Mouse (Mus musculus) ES-E14 (cell line): ENCODE results near the gene Map4. TPM values are rescaled to one million over a fixed set of nuclear protein-coding genes. Genes with fewer than 3 reads are reported as not detected.

Experiments
- DNase-seq: peaks from one replicate; pipeline ENCODE4 v3.0.0-alpha.2; 2013; ENCODE audit warnings: low read depth, low spot score
- H3K27ac ChIP-seq: 2 replicates; pipeline ENCODE4 v1.5.1; 2012; ENCODE audit warnings: low read depth, mild to moderate bottlenecking, low read length, moderate library complexity, mixed read lengths; ENCODE audit not compliant: poor library complexity, insufficient read depth, severe bottlenecking
- H3K36me3 ChIP-seq: 2 replicates; pipeline ENCODE4 v1.6.1; 2012; ENCODE audit warnings: mild to moderate bottlenecking, low read length, moderate library complexity, mixed read lengths; ENCODE audit not compliant: control insufficient read depth, poor library complexity, insufficient read depth, severe bottlenecking
- H3K4me1 ChIP-seq, 2 experiments: fragments of 150-350 bp in 1 of 2; sonication (generic) in 1 of 2; 2 replicates each; pipeline ENCODE4 v1.6.1; 2012; ENCODE audit warnings: low read length in 2 of 2, mild to moderate bottlenecking in 1 of 2, mixed read lengths in 1 of 2; ENCODE audit not compliant: control insufficient read depth in 2 of 2, insufficient read depth in 2 of 2, poor library complexity in 1 of 2
- H3K4me3 ChIP-seq, 2 experiments: fragments of 150-350 bp in 1 of 2; sonication (generic) in 1 of 2; 2 replicates each; pipeline ENCODE4 v1.5.1; 2012; ENCODE audit warnings: low read length in 2 of 2, low read depth in 1 of 2, mild to moderate bottlenecking in 1 of 2, mixed read lengths in 1 of 2; ENCODE audit not compliant: insufficient read depth in 1 of 2, poor library complexity in 1 of 2, severe bottlenecking in 1 of 2
- H3K9ac ChIP-seq: 2 replicates; pipeline ENCODE4 v1.6.1; 2012; ENCODE audit warnings: low read depth, mild to moderate bottlenecking, low read length, mixed read lengths; ENCODE audit not compliant: poor library complexity, insufficient read depth, severe bottlenecking
- H3K9me3 ChIP-seq: fragments of 150-350 bp; sonication (generic); 2 replicates; pipeline ENCODE4 v1.6.1; 2012; ENCODE audit warnings: low read depth, mild to moderate bottlenecking, low read length; ENCODE audit not compliant: control insufficient read depth, insufficient read depth
- CHD2 ChIP-seq: IDR thresholded peaks from 2 replicates; pipeline ENCODE4 v1.6.1; 2014; ENCODE audit warnings: mild to moderate bottlenecking, low read depth, low read length, inconsistent platforms
- HCFC1 ChIP-seq: IDR thresholded peaks from 2 replicates; pipeline ENCODE4 v1.6.1; 2012; ENCODE audit warnings: low read length, inconsistent platforms, borderline replicate concordance; ENCODE audit not compliant: insufficient read depth
- MAFK ChIP-seq: IDR thresholded peaks from 2 replicates; pipeline ENCODE4 v1.6.1; 2014; ENCODE audit warnings: mild to moderate bottlenecking, low read depth, low read length, inconsistent platforms; ENCODE audit not compliant: insufficient read depth
- ZC3H11A ChIP-seq: IDR thresholded peaks from 2 replicates; pipeline ENCODE4 v1.6.1; 2012; ENCODE audit warnings: low read depth, mild to moderate bottlenecking, inconsistent platforms, low read length, borderline replicate concordance
- ZNF384 ChIP-seq: IDR thresholded peaks from 2 replicates; pipeline ENCODE4 v1.6.1; 2012; ENCODE audit warnings: low read depth, low read length, inconsistent platforms
- in situ Hi-C, 2 experiments: fragments of 600-800 bp; cut with MboI; formaldehyde crosslinking; loops; one replicate each; pipeline ENCODE4 v1.15.1; 2025; ENCODE audit warnings: low sequenced_read_pairs in 2 of 2, inconsistent platforms in 1 of 2; ENCODE audit not compliant: unreplicated experiment in 2 of 2
- total RNA-seq: library from RNA; depleted of rRNA; stranded (reverse); fragments of 300-350 nt; gene quantifications from 2 replicates; pipeline ENCODE4 v1.2.3, GENCODE M21; 2012; rRNA removed

Gene Map4
- total RNA-seq = 56.7 and 61.4 TPM in 2 replicates

GRCm38 (mm10) chr9:109931257-109932171 is at the start of gene Map4:
TSS of gene Map4 (plus strand) at chr9:109931460.
- peak; percentile 94 for DNase-seq
- Histone ChIP-seq H3K36me3 (no peaks in the 10 kb centered on the region), H3K4me1 (peaks cover 0 to 2% of the 10 kb centered on the region in 2 experiments; a peak in 1 of 4 replicates), H3K9ac (peak within 1 kb of the TSS; percentile 99), H3K27ac (peak within 1 kb of the TSS; percentile 99), H3K4me3 (peak within 1 kb of the TSS; percentile 95 to 98), H3K9me3 (no peaks in the 10 kb centered on the region)
- TF ChIP-seq HCFC1 = no peak
- TF ChIP-seq ZC3H11A = no peak
- TF ChIP-seq CHD2 = no peak
- no peak for TF ChIP-seq ZNF384
- in situ Hi-C loops = no loop called here

DNA sequence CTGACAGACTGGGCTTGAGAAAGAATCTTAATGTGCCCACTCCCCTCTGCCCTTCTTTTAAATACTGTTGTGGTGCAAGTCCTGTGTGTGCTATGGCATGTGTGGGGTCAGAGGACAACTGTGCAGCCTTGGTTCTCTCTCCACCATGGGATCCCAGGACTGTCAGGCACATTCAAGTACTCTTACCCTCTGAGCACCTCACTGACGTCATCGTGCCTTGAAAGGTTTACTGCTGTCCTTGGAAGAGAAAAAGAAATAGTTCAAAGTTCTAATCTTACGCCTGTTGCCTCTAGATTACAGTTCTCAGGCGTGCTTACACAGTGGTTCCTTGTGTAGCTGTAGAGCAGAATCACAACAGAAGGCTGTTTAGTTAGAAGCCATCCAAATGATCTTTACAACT is 45.0 kb upstream of the Map4 start:
- Histone ChIP-seq H3K4me1 (peaks cover 0 to 3% of the 10 kb centered on the region in 2 experiments; a peak in 1 of 4 replicates), H3K36me3 (peaks cover 71% of the 10 kb centered on the region), H3K9ac (no peak overlapping the region), H3K9me3 (no peaks in the 10 kb centered on the region), H3K27ac (no peak overlapping the region), H3K4me3 (no peak overlapping the region)
- TF ChIP-seq MAFK = no peak
- no peak for TF ChIP-seq CHD2
- no peak for TF ChIP-seq HCFC1
- TF ChIP-seq ZC3H11A = no peak
- no peak for TF ChIP-seq ZNF384
- in situ Hi-C loops = loop anchor here (10.0 to 25.0 kb wide), 2 partner anchors 201 to 209 kb away; no protein-coding TSS in a partner anchor
- no peak for DNase-seq

DNA sequence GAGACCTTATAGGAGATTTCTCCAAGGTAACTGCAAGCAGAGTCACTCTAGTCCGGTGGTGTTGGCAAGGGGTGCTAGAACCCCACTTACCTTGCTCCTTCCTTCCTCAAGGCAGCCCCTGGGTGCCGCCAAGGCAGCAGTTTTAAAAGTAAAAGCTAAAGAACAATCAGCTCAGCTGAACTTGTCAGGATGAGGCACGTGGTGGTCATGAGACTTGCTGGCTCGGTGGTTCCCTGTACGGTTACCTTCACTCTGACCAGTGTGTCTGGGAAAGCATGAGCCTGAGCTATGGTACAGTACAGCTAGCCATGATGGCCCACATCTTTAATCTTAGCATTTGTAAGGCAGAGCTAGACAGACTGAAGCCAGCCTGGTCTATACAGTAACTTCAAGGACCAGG is 43.9 kb upstream of the Map4 start:
- DNase-seq = no peak
- no peak overlapping the region for H3K4me3 ChIP-seq
- H3K9ac ChIP-seq = no peak overlapping the region
- TF ChIP-seq MAFK = no peak
- no peak for TF ChIP-seq ZC3H11A
- no peak for TF ChIP-seq ZNF384
- TF ChIP-seq HCFC1 = no peak
- in situ Hi-C loops = loop anchor here (10.0 to 25.0 kb wide), 2 partner anchors 200 to 207 kb away; no protein-coding TSS in a partner anchor
- peaks cover 77% of the 10 kb centered on the region for H3K36me3 ChIP-seq
- H3K4me1 ChIP-seq = peaks cover 0 to 3% of the 10 kb centered on the region in 2 experiments; a peak in 1 of 4 replicates
- H3K9me3 ChIP-seq = no peaks in the 10 kb centered on the region
- no peak overlapping the region for H3K27ac ChIP-seq

GRCm38 (mm10) chr9:109891501-109891900 is 39.8 kb upstream of the Map4 start:
- Histone ChIP-seq H3K36me3 (peaks cover 58% of the 10 kb centered on the region), H3K9me3 (no peaks in the 10 kb centered on the region), H3K27ac (no peak overlapping the region), H3K4me1 (peaks cover 0 to 7% of the 10 kb centered on the region in 2 experiments; a peak in 1 of 4 replicates), H3K9ac (no peak overlapping the region), H3K4me3 (no peak overlapping the region)
- TF ChIP-seq ZNF384 = no peak
- no peak for TF ChIP-seq CHD2
- no peak for TF ChIP-seq MAFK
- no peak for TF ChIP-seq HCFC1
- no peak for TF ChIP-seq ZC3H11A
- no peak for DNase-seq
- in situ Hi-C loops = loop anchor here (10.0 to 25.0 kb wide), 2 partner anchors 183 to 196 kb away; no protein-coding TSS in a partner anchor
